Mouse (Mus musculus): ENCODE data around the gene Hfe2. TPM values are rescaled to one million over a fixed set of nuclear protein-coding genes. Genes with fewer than 3 reads are reported as not detected.

The Hfe2 gene
- total RNA-seq, 2 experiments from 2014 or later = 1.7 to 1.8 TPM

DNA sequence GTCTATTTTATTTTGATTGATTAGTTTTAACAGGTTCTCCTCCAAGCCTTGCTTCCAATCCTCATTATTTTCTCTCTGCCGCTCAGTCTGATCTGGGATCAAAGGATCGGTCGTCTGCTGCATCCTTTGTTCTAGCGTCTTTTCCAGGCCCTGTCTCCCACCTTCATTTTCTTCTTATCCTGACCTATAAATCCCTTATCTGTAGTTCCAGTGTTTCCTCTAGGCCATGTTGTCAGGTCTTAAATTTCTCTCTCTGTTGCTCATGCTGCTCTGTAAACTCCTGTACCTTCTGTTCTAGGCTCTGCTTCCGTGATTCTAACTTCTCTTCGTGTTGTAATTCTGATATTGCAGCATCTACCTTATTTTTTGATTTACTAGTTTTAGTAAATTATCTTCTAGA, 15.8 kb downstream of the Hfe2 start:
- intact Hi-C loops (cut with DNase I) = no loop called here
- no peak overlapping the region for H3K27ac ChIP-seq
- H3K4me3 ChIP-seq = no peak overlapping the region
- no peak for TF ChIP-seq CTCF (IDR thresholded peaks at IDR 0.05)
- no peak for DNase-seq (ENCODE audit: extremely low spot score in 1 of 2, low spot score in 2 of 2)

DNA sequence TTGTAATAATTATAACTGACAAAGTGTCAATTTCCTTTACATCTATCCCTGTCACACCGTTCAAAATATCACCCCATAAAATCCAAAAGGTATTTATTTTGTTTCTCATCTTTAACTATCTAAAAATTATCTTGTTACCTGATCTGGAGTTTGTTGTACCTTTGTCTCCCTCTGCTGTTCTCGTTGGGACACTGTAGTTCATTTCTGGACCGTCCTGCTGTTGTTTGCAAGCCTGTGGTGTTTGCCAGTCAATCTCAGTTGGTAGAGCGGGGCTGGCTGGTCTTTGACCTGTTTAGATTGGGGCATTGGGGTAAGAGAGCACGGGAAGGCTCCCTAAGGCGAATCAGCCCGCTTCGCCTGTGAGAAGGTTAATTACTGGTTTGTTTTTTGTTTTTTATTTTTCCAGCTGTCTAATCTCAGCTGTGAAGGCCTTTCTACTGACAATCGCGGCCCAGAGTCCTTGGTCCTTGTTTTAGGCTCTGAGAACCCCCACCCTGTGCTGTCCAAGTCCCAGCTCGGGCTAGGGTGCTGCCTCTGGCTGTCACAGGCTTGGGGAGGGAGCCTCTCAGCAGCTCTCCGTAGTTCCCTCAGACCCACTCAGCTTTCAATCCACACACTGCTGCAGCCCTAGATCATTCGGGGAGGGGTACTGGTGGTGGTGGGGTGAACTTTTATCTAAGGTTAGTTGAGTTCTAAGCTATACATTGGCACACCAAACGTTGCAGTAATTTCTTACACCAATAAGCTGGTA, 16.5 kb downstream of the Hfe2 start:
- TF ChIP-seq CTCF (IDR thresholded peaks at IDR 0.05) = peak; percentile 57
- no peak for DNase-seq (ENCODE audit: extremely low spot score in 1 of 2, low spot score in 2 of 2)
- intact Hi-C loops (cut with DNase I) = no loop called here
- Histone ChIP-seq H3K4me3 (no peak overlapping the region), H3K27ac (no peak overlapping the region)

DNA sequence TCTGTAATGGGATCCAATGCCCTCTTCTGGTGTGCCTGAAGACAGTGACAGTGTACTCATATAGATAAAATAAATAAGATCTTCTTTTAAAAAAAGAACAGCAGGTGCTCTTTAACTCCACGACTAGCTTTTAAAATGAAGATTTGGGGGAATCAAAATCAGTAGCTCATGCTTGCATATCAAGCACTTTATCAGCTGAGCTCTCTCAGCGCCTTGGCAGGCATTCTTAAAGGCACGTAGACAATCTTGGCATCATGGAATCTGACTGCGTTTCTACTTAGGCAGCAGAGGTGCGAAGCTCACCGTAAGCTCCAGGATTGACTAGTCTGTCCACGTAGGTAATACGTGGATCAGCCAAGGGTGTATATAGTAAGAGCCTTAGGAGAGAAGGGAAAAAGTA, 17.6 kb downstream of the Hfe2 start:
- 0 out of 2 replicates have a peak overlapping the region, but pooled peaks have one; percentile 19 for H3K27ac ChIP-seq
- intact Hi-C loops (cut with DNase I) = no loop called here
- DNase-seq (ENCODE audit: extremely low spot score in 1 of 2, low spot score in 2 of 2) = no peak
- no peak for TF ChIP-seq CTCF (IDR thresholded peaks at IDR 0.05)
- H3K4me3 ChIP-seq = no peak overlapping the region

DNA sequence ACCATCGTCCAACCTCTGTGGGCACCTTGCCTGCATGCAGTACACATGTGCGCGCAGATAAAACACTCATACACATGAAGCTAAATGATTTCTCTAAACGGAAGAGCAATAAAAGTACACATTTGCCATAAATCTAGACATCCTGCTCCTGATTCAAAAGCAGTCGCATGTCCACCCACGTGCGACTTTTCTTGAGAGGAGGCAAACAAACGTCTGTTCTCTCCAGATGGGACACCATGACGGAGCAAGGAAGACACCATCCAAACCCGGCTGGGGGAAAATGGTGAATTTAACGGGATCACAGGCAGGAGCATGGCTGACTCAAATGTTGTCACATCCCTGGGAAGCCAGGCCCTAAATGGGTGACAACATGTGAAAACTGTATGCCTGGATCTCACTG, 18.4 kb downstream of the Hfe2 start:
- no peak for TF ChIP-seq CTCF (IDR thresholded peaks at IDR 0.05)
- peak overlapping the region; percentile 19; the same call in 1 of the 2 replicates for H3K27ac ChIP-seq
- peak in 1 of 2 experiments; percentile 34 for DNase-seq (ENCODE audit: extremely low spot score in 1 of 2, low spot score in 2 of 2)
- no peak overlapping the region for H3K4me3 ChIP-seq
- intact Hi-C loops (cut with DNase I) = no loop called here

DNA sequence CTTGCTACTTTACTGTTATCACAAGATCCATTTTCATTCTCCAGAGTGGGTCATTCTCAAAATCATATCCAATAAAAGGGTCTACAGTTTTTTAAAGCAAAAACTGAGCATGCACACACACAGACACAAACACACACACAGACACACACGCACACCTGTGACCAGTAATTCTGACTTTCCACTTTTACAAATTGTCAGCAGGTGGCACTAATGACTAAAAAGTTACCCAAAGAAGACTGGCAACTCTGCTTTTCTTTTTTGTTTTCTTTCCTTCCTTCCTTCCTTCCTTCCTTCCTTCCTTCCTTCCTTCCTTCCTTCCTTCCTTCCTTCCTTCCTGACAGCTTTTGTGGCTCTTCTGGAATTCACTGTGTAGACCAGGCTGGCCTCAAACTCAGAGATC, 20.6 kb downstream of the Hfe2 start:
- intact Hi-C loops (cut with DNase I) = no loop called here

DNA sequence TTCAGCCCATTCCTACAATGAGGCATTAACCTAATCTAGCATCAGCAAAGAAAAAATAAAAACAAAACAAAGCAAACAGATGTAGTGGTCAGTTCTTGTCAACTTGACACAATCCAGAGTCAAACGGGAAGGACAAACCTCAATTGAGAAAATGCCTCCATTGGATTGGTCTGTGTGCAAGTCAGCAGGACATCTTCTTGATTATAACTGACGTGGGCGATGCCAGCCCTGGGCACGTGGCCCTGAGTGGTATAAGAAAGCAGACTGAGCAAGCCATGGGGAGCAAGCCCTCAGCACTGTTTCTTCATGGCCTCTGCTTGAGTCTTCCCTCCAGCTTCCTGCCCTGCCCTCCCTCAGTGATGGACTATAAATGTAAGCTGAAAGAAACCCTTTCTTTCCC, 21.9 kb downstream of the Hfe2 start:
- intact Hi-C loops (cut with DNase I) = loop anchor here (1.0 to 2.0 kb wide), 3 partner anchors 33 to 154 kb away; no protein-coding TSS in a partner anchor
- no peak overlapping the region for H3K4me3 ChIP-seq
- TF ChIP-seq CTCF (IDR thresholded peaks at IDR 0.05) = no peak

More for the DNA sequence above, 20.6 kb downstream of the Hfe2 start:
- Histone ChIP-seq H3K4me3 (no peak overlapping the region), H3K27ac (no peak overlapping the region)
- DNase-seq (ENCODE audit: extremely low spot score in 1 of 2, low spot score in 2 of 2) = no peak
- peak; percentile 36 for TF ChIP-seq CTCF (IDR thresholded peaks at IDR 0.05)

DNA sequence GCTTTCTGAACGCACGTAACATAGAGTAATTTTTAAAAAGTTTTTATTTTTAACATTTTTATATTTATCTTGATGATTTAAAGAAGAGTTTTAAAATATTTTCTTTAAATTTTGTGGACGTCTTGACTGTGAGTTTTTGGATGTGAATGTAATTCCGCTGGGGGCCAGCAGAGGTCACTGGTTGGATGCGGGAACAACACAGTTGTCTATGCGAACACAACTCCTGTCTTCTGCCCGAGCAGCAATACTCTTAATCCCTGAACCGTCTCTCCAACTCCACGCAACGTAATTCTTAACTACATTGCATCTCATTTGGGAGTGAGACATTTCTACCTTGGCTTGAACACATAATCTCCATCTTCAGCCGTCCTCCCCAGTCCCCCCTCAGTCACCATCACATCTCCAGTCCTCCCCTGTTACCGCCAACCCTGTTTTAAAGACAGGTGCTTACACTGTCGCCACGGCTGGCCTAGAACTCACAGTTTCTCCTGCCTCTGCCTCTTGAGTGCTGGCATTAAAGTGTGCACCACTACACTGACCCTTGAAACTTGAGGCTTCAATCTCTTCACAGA, 22.5 kb downstream of the Hfe2 start:
- Histone ChIP-seq H3K4me3 (no peak overlapping the region), H3K27ac (no peak overlapping the region)
- intact Hi-C loops (cut with DNase I) = loop anchor here (1.0 to 2.0 kb wide), 3 partner anchors 33 to 153 kb away; no protein-coding TSS in a partner anchor
- peak; percentile 74 to 78 for DNase-seq (ENCODE audit: extremely low spot score in 1 of 2, low spot score in 2 of 2)
- peak; percentile 95 for TF ChIP-seq CTCF (IDR thresholded peaks at IDR 0.05)

More for the DNA sequence above, 21.9 kb downstream of the Hfe2 start:
- no peak for DNase-seq (ENCODE audit: extremely low spot score in 1 of 2, low spot score in 2 of 2)
- no peak overlapping the region for H3K27ac ChIP-seq

DNA sequence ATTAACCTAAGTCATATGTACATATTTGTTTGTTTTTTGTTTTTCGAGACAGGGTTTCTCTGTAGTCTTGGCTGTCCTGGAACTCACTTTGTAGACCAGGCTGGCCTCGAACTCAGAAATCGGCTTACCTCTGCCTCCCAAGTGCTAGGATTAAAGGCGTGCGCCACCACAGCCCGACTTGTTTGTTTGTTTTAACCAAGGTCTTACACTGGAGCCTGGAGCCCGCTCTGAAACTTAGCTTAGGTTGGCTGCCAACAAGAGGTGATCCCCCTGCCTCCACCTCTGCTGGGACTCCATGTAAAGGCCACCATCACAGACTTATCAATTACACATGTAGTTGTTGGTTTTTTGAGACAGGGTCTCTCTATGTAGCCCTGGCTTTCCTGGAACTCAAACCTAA, 23.9 kb downstream of the Hfe2 start:
- Histone ChIP-seq H3K27ac (no peak overlapping the region), H3K4me3 (no peak overlapping the region)
- TF ChIP-seq CTCF (IDR thresholded peaks at IDR 0.05) = no peak
- DNase-seq (ENCODE audit: extremely low spot score in 1 of 2, low spot score in 2 of 2) = no peak
- intact Hi-C loops (cut with DNase I) = no loop called here

DNA sequence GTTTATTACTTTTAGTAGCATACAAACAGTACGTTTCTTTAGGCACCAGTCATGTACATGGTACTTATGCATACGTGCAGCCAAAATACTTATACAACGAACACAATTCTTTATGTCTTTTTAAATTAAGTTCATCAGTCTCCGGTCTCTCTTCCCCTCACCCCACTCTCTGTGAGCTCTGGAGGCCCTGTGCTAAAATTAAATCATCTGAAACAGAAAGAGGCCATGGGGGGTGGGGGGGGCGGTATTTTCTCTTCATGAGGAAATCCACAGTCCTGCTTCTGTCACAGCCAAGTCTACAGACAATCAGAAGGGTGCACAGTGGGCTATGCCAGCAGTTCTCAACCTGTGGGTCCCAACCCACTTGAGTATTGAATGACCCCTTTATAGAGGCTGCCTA, 24.4 kb downstream of the Hfe2 start:
- DNase-seq (ENCODE audit: extremely low spot score in 1 of 2, low spot score in 2 of 2) = no peak
- Histone ChIP-seq H3K27ac (no peak overlapping the region), H3K4me3 (no peak overlapping the region)
- intact Hi-C loops (cut with DNase I) = no loop called here
- TF ChIP-seq CTCF (IDR thresholded peaks at IDR 0.05) = no peak

DNA sequence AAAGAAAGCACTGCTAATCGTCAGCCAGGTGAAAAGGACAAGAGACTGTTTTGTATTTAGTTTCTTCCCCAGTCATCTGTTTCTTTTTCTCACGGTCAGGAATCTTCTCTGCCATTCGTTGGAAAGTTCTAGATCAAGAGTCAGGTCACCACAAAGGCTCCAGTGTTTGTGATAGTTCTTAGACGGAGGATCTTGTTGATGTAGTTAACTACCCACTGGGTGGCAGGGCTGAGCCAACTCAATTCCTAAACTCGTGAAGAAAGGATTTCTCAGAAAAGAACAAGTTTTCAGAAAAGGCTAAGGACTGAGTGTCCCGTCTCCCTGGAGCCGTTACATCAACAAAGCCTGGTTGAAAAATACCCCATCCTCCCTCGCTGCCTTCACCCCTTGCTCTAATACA, 26.2 kb downstream of the Hfe2 start:
- peak; percentile 70 for TF ChIP-seq CTCF (IDR thresholded peaks at IDR 0.05)
- intact Hi-C loops (cut with DNase I) = loop anchor here (1.0 kb wide), 1 partner anchor 29 kb away; no protein-coding TSS in a partner anchor
- peak; percentile 39 to 44 for DNase-seq (ENCODE audit: extremely low spot score in 1 of 2, low spot score in 2 of 2)
- H3K4me3 ChIP-seq = no peak overlapping the region
- H3K27ac ChIP-seq = no peak overlapping the region

DNA sequence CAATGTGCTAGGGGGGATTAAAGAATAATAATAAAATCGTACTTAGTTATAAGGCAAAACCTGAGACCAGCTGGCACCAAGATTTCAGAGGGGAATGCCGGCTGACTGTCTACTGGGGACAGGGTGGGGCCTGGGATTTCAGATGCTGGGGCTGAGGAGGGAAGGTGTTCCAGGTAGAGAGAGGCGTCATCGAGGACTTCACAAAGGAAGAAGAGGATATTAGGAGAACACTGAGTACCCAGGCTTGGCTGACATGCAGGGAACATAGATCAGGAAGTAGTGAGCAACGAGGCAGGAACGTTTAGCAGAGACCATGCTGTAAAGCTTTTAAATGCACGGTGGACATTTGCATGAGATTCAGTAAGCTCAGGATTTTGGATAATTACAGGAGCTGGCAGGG, 26.9 kb downstream of the Hfe2 start:
- intact Hi-C loops (cut with DNase I) = loop anchor here (1.0 kb wide), 1 partner anchor 28 kb away; no protein-coding TSS in a partner anchor

DNA sequence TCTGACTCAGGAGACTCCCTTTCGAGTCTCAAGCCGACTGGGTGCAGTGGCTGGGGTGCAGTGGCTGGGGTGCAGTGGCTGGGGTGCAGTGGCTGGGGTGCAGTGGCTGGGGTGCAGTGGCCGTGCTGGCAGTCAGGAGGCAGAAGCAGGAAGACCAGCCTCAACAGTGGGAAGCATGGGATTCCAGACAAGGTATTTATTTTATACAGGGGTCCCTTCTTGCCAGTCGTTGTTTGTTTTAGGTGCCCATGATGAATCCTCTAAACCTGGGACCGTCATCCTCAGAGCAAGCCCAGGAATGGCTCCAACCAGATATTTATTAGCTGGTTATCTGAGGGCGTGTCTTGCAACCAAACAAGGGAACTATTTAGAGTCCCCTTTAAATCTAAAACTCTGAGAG, 28.6 kb downstream of the Hfe2 start:
- intact Hi-C loops (cut with DNase I) = no loop called here
- no peak for DNase-seq (ENCODE audit: extremely low spot score in 1 of 2, low spot score in 2 of 2)
- no peak for TF ChIP-seq CTCF (IDR thresholded peaks at IDR 0.05)
- H3K4me3 ChIP-seq = no peak overlapping the region
- no peak overlapping the region for H3K27ac ChIP-seq

More for the DNA sequence above, 26.9 kb downstream of the Hfe2 start:
- no peak for TF ChIP-seq CTCF (IDR thresholded peaks at IDR 0.05)
- no peak overlapping the region for H3K27ac ChIP-seq
- no peak overlapping the region for H3K4me3 ChIP-seq
- DNase-seq (ENCODE audit: extremely low spot score in 1 of 2, low spot score in 2 of 2) = no peak

All from left cerebral cortex, adult 2 months (tissue).